ENCODE assay signal across 8 mouse cellular contexts in the genomic region with DNA sequence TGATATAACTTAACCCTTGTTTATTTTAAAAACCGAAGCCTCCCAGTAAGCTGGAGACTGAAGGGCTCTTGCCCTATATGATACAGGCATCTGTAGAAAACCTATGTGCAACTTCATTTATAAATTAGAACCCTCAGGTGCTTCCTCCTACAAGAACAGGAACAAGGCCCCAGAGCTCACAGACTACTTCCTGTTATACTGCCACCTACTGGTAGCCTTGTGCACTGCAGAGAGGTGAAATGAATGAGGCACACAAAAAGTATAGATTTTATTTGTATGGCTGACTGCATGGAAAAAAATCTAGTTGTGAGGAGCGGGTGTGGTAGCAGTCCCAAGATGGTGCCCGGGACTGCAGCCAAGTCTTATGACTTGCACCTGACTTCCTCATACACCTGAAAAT.
DNase-seq lines count a peak whose midpoint lies in the region; ATAC-seq and TF ChIP-seq lines count a peak whose summit lies in the region.
"Had no signal": no experiment of that assay in that cellular context is flagged by ENCODE, and none has a peak within 500 bp of the region (broad histone marks: within the 10 kb centered on the region; RNA-seq: fewer than 3 reads in every experiment).

No protein-coding gene starts in this region.

- no peaks in the 10 kb centered on the region for H3K36me3 ChIP-seq in liver, adult 2 months (ENCODE audit: control insufficient read depth, insufficient read depth, low read length)
- no peaks in the 10 kb centered on the region for H3K36me3 ChIP-seq in liver, embryonic 12.5 days
- H3K36me3 ChIP-seq in G1E (replicated peaks): no peaks in the 10 kb centered on the region
- no peaks in the 10 kb centered on the region for H3K36me3 ChIP-seq in heart, embryonic 12.5 days
- H3K36me3 ChIP-seq: neural tube, embryonic 13.5 days had no signal

- H3K27me3 ChIP-seq in liver, adult 2 months (ENCODE audit: control insufficient read depth, insufficient read depth, low read length): no peaks in the 10 kb centered on the region
- no peaks in the 10 kb centered on the region for H3K27me3 ChIP-seq in liver, embryonic 12.5 days (replicated peaks)
- H3K27me3 ChIP-seq in G1E (ENCODE audit: insufficient read depth, low read length): no peaks in the 10 kb centered on the region
- no peaks in the 10 kb centered on the region for H3K27me3 ChIP-seq in heart, embryonic 12.5 days (replicated peaks)
- H3K27me3 ChIP-seq: neural tube, embryonic 13.5 days had no signal

- H3K4me2 ChIP-seq in liver, embryonic 12.5 days: no peak overlapping the region
- H3K4me2 ChIP-seq in heart, embryonic 12.5 days: no peak overlapping the region
- H3K4me2 ChIP-seq: neural tube, embryonic 13.5 days had no signal

- TF ChIP-seq POLR2A in liver, adult 2 months (IDR thresholded peaks at IDR 0.05; ENCODE audit: extremely low read depth, insufficient read depth, low read length): no peak

- peak; percentile 54 for TF ChIP-seq CTCF in liver, adult 2 months (IDR thresholded peaks at IDR 0.05; ENCODE audit: low read depth, low read length)
- peak; percentile 43 for TF ChIP-seq CTCF in G1E (IDR thresholded peaks at IDR 0.05; ENCODE audit: low read depth, low read length)

- no peak overlapping the region for H3K4me3 ChIP-seq in liver, adult 2 months (ENCODE audit: insufficient read depth, low read depth, low read length)
- no peak overlapping the region for H3K4me3 ChIP-seq in liver, embryonic 12.5 days
- H3K4me3 ChIP-seq in G1E (ENCODE audit: low read depth, low read length): no peak overlapping the region
- no peak overlapping the region for H3K4me3 ChIP-seq in heart, embryonic 12.5 days
- H3K4me3 ChIP-seq: neural tube, embryonic 13.5 days had no signal

- H3K9me3 ChIP-seq in liver, embryonic 12.5 days (replicated peaks): no peaks in the 10 kb centered on the region
- H3K9me3 ChIP-seq in G1E (replicated peaks): 0 out of 2 replicates have a peak, but pooled peaks cover 5% of the 10 kb centered on the region
- no peaks in the 10 kb centered on the region; the same call in 1 of the 2 replicates for H3K9me3 ChIP-seq in heart, embryonic 12.5 days (replicated peaks)
- H3K9me3 ChIP-seq: neural tube, embryonic 13.5 days had no signal

- no peak for ATAC-seq in liver, embryonic 12.5 days
- peak; percentile 34 for ATAC-seq in G1E (ENCODE audit: extremely low read depth, insufficient number of reproducible peaks, low FRiP score, poor library complexity, severe bottlenecking)
- no peak for ATAC-seq in heart, embryonic 12.5 days (ENCODE audit: insufficient number of reproducible peaks, low FRiP score)

- H3K27ac ChIP-seq in liver, adult 2 months (replicated peaks; ENCODE audit: insufficient read depth, low read depth, low read length): no peak overlapping the region
- H3K27ac ChIP-seq in liver, embryonic 12.5 days: no peak overlapping the region
- no peak overlapping the region for H3K27ac ChIP-seq in heart, embryonic 12.5 days (ENCODE audit: poor library complexity, severe bottlenecking)
- H3K27ac ChIP-seq: neural tube, embryonic 13.5 days had no signal

- H3K4me1 ChIP-seq in liver, adult 2 months (ENCODE audit: control insufficient read depth, insufficient read depth, low read length): no peaks in the 10 kb centered on the region
- no peaks in the 10 kb centered on the region for H3K4me1 ChIP-seq in liver, embryonic 12.5 days
- no peaks in the 10 kb centered on the region for H3K4me1 ChIP-seq in G1E (ENCODE audit: insufficient read depth, low read depth, low read length)
- H3K4me1 ChIP-seq in heart, embryonic 12.5 days (replicated peaks): no peaks in the 10 kb centered on the region
- H3K4me1 ChIP-seq: neural tube, embryonic 13.5 days had no signal

- DNase-seq in liver, adult 2 months (ENCODE audit: extremely low read depth, low read depth, low spot score): peak; percentile 29
- no peak for DNase-seq in G1E (ENCODE audit: low spot score)
- peak; percentile 11 for DNase-seq in embryo, embryonic 9.5 days (ENCODE audit: extremely low spot score)
- DNase-seq in thymus, adult 18-20 months: peak; percentile 7 to 15
- no peak for DNase-seq in cerebellum, postnatal 4 days (ENCODE audit: low spot score in 2 of 2)

- WGBS in liver, adult 2 months: 98% methylated on average over 3 of the region's 3 CpGs
- 71% methylated on average over 3 of the region's 3 CpGs for WGBS in liver, embryonic 12.5 days (ENCODE audit: insufficient replicate concordance)
- 89% methylated on average over 3 of the region's 3 CpGs for WGBS in heart, embryonic 12.5 days

- no peaks in the 10 kb centered on the region for H3K79me2 ChIP-seq in liver, adult 2 months (ENCODE audit: control insufficient read depth, insufficient read depth, low read length)

- H3K9ac ChIP-seq in liver, adult 2 months (ENCODE audit: low read depth, low read length): no peak overlapping the region
- H3K9ac ChIP-seq in liver, embryonic 12.5 days: no peak overlapping the region
- H3K9ac ChIP-seq in heart, embryonic 12.5 days: no peak overlapping the region
- H3K9ac ChIP-seq: neural tube, embryonic 13.5 days had no signal

Comparison
In these comparisons a context has a peak if more than half of its experiments do, and no peak if none do; other contexts are left out.
1. DNase-seq: peak in liver, adult 2 months (single experiment), embryo, embryonic 9.5 days (single experiment) and thymus, adult 18-20 months (2 of 2); none in G1E (single experiment) and cerebellum, postnatal 4 days (0 of 2).